Mouse (Mus musculus): ENCODE data around the gene Sqstm1.

The Sqstm1 gene

DNA sequence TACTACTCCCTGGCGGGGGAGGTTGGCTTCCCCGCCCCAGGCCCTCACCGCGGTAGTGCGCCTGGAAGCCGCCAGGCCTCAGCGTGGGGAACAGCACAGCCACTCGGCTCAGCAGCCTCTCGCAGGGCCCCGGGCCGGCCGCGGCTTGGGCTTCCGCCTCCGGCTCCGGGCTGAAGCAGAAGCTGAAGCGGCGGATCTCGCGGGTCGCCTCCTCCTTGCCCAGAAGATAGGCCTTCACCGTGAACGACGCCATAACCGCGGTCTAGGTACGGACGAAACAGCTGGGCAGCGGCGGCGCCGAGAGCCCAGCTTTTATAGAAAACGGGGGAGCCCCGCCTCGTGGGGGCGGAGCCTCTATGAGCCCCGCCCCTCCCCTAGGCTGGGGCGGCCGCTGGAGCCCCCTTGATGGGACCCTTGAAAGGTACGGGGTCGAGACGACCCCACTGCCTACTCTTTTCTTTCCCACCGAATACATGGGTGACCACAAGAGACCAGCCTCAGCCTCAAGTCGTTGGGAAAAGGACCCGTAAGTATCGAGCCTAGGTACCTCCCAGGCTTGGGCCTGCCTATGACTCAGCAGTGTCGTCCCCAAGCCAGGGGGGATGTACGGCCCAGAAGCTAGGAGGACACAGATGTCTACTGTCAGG is at the start of gene Sqstm1, which contains the start of gene Mgat4b:
Sqstm1 (minus strand) TSS at position 323 of the 647 bp plus-strand sequence.
Mgat4b (plus strand) TSS at position 386 of the 647 bp plus-strand sequence.
- DNase-seq (ENCODE audit: low spot score), result peak; percentile 84

DNA sequence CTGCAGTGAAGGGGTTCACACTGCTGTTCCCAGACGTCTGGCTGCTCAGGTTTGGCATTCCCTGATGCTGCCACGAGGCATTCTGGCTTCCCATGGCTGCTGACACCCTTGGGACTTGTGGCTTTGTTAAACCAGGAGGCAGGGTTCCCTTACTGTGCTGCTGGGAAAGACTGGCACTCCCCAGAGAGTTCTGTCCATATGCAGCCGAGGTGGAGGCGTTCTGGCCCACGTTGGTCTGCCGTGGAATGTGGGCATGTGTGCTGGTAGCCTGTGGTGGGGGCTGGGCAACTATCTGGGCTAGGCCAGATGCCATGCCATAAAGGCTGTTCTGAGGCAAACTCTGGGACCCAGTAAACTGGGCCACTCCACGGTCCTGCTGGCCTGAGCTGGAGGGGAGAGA is 47.7 kb upstream of the Sqstm1 start:
- DNase-seq (ENCODE audit: low spot score), result no peak

DNA sequence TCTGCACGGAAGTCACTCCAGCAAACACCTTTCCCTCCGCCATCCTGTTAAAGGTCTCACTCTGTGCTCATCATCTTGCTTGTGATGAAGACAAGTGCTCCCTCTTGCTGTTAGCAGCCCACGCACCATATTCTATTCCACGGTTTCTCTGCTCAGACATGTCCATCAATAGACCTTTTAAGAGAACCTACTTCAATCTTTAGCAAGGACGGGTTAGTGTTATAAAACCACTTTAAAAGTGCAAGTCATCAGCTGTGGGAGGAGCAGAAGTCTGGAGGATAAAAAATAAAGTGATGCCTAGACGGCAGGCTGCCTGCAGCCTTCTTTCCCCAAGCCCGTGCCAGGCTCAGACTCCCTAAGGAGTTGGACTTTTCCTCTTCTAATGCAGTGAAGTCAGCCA is 46.0 kb upstream of the Sqstm1 start:
- DNase-seq (ENCODE audit: low spot score), result no peak

DNA sequence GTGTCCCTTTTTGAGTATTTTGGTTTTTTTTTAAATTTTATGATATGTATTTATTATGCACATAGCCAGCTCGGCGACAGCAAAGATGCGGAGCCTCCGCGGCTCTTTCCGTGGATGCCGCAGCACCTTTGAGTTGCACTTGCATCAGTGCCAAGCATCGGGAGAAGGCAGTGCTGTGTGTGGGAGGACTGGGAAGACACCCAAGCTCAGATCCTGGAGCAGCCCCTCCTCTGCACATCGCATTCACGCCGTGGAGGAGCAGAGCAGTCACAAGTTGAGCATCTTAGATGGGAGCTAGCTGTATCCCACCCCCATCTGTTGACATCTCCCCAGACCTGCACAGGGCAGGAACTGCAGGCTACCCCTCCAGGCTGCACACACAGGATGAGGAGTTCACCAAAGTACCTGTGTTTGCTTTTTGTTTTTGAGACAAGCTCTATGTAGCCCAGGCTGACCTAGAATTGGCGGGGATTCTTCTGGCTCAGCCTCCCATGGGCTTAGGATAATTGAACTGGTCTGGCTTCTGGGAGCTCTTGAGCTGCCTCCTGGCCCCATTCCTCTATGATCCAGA is 43.5 kb upstream of the Sqstm1 start:
- DNase-seq (ENCODE audit: low spot score), result peak; percentile 31

DNA sequence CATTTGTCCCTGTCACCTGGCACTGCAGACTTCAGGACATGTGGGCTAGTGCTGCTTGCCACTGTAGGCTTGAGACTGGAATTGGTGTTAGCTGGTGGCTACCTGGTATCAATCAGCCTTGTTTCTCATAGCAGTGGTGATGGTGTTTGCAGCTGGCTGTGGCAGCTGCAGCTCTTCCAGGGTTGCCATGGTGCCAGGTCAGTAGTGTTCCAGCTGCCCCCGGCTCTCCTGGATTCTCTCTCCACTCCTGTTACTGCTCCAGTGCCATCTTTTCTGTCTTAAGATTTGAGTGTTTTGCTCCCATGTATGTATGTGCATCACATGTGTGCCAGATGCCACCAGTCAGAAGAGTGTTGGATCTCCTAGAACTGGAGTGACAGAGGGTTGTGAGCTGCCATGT is 42.8 kb upstream of the Sqstm1 start:
- DNase-seq (ENCODE audit: low spot score), result no peak

DNA sequence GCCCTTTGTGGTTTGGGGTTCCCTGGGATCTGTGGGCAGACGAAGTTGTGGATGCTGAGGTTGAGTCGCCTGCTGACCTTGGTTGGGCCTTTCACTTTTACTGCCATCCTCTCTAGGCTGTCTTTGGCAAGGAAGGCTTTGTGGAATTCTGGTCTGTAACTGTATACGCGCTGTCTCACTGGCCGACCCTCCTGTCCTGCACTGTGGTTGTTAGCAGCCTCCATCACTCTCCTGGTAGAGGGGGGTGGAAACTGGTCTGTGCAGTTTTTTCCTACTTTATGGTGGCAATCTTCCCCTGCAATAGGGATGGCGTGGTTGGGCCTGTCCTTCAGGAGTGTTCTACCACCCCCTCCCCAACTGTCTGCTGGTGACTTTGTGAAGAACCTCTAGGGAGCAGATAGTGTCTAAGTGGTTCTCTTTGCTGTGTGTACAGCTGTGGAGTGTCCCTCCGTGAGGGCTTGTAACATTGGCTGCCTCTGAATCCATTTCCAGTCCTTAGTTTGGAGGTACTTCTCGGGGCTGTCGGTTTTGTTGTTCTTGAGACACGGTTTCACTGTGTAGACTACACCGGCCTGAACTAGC is 42.1 kb upstream of the Sqstm1 start:
- no peak for DNase-seq (ENCODE audit: low spot score)

DNA sequence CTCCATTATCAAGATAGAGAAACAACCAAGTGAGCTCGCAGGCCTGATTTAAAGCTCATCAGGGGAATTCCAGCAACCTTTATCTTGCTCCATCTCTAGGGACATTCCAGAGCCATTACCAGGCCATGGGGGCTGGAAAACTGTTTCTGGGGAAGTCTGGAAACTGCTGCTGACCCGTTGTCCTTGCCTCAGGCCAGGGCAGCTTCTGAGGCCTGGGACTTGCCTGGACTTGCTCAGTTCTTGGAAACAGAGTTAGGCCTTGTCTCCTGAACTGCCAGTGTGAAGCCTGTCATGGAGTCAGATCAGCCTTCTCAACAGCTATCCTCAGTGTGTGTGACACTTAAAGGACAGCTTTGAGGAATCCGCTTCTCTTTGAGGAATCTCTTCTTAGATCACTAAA is 41.5 kb upstream of the Sqstm1 start:
- DNase-seq (ENCODE audit: low spot score), result peak; percentile 58

DNA sequence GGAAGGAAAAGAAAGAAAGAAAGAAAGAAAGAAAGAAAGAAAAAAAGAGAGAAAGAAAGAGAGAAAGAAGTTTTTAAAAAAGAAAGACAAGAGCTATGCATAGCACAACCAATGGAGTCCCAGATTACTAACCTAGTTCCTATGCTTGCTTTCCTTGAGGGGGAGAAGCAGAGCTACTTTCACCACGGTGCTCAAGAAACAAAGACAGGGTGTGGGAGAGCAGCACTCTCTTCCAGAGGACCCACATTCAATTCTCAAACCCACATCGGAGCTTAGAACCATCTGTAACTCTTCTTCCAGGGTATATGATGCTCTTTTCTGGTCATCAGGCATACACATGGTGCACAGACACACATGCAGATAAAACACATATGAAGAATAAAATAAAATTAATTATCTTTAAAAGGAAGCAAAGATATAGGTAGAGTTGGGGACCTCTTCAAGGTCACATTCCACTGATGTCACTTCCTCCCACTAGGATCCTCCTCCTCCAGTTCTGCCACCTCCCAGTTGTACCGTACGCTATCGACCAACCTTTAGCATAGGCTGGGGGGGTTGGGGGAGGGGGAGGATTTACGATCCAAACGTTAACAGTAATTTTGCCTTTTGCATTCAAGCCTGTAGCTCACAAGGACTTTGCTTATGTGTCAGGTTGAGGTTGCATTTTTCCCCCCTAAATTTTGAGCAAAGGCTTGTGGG is 38.0 kb upstream of the Sqstm1 start:
- DNase-seq (ENCODE audit: low spot score), result no peak

DNA sequence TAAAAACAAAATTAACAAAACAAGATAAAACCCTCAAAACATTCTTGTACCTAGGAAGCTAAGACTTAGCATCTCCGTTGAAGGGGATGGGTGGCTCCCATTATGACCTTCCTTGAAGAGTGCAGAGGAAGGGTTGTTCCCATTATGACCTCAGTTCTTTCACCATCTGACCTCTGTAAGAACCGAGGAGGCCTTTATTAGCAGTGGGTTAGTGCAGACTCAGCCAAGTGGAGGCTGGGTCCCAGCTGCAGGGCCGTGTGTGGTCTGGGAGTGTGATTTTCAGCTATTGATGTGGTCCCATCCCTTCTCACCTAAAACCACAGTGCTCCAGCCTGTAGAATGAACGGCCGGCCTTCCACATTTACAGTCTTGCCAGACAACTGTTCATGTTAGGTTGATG is 34.6 kb upstream of the Sqstm1 start:
- no peak for DNase-seq (ENCODE audit: low spot score)

DNA sequence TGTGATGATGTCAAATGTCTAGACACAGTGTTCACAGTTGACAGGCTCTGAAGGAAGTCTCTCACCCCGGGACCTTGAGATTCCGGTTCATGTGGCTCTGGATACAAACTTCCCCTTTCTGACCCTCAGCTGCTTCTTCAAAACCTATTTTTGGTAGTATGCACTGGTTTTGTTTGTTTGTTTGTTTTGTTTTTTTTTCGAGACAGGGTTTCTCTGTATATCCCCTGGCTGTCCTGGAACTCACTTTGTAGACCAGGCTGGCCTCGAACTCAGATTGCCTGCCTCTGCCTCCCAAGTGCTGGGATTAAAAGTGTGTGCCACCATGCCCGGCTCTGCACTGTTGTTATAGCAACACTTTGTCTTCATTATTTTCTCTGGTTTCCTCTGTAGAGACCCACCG is 33.3 kb upstream of the Sqstm1 start:
- DNase-seq (ENCODE audit: low spot score), result no peak

DNA sequence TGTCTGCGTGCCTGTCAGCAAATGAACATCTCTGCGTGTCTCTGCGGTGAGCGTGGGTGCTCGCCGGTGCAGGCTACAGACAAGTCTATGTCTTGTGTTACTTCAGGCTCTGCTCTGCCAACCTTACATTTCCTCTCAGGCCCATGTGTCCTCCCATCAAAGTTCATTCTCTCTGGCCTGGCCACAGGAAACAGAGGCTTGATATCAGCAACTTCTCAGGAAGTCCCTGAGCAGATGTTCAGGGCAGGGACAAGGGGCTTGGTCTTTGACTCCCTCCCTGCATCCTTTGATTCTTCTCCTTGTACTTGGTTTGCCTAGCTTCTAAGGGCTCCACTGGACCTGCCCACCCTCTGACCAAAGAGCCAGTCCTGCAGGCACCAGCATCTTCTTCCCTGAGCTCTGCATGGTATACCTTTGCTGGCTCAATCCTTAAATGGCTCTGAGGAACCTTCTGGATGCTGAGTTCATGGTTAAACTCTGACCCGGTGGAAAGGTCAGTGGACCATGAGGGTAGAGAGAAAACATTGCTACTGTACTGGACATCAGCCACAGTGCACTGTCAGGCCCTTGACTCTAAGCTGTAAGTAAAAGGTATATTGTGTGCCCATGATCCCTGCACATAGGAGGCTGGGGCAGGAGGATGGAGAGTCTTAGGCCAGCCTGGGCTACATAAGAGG is 29.7 kb upstream of the Sqstm1 start:
- no peak for DNase-seq (ENCODE audit: low spot score)

DNA sequence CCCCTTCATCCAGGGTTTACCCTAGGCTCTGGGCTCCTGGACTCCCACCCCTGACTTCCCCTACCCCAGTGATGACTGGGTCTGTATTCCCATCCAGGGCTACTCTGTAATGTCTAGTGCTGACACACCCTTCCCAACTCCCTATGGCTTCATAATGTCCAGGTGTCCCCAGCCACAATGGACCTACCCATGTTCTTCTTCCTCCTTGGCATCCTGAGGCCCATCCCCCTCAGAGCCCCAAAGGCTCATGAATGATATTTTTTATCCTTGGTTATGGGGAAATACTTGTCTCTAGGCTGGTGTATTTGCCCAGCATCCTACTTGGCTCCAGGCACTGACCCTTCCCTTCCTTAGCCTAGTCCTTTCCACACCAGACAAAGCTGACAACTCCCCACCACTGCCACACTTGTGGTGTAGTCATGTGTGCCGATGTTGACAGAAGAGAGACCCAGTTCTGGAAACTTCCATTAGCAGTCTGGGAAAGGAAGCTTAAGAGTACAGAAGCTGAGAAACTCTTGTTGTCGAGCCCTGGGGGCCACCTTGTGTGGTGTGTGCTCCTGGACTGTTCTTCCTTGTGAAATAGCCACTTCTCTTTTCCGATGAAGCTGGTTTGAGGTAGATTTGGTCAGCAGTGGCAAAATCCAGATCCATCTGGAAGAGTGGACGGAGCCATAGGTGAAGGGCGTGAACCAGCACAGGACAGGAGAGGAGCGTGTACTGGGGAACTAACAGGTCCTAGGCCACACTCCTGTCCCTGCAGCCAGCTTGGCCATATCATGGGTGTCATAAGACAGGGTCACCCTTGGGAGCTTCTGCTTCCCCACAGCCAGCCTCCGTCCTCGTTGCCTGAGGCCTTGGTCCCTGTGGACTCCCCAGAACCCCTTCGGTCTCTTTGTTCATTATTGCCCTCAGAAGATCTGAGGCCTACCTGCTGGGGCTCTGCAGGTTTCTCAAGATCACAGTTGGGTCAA is 28.5 kb upstream of the Sqstm1 start:
- no peak for DNase-seq (ENCODE audit: low spot score)

DNA sequence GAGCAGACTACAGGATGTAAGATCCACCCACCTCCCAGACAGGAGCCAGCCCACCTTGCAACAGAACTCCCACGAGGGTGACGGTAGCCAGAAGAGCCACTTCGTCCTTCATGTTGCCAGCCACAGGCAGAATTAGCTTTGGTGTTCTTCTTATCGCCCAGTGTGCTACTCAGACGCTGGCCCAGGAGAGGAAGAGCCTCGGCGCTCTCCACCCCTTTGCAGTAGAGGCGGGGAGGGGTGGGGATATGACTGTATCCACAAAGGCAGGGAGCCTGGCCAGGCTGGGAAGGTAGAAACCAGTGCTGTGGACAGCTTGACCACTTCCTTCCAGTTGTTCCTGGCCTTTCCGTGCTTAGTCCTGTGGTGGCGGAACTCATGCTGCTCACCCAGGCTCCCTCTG is 27.7 kb upstream of the Sqstm1 start, which contains the start of gene Ltc4s:
Ltc4s (minus strand) TSS at position 293 of the 400 bp plus-strand sequence.
- DNase-seq (ENCODE audit: low spot score), result no peak

DNA sequence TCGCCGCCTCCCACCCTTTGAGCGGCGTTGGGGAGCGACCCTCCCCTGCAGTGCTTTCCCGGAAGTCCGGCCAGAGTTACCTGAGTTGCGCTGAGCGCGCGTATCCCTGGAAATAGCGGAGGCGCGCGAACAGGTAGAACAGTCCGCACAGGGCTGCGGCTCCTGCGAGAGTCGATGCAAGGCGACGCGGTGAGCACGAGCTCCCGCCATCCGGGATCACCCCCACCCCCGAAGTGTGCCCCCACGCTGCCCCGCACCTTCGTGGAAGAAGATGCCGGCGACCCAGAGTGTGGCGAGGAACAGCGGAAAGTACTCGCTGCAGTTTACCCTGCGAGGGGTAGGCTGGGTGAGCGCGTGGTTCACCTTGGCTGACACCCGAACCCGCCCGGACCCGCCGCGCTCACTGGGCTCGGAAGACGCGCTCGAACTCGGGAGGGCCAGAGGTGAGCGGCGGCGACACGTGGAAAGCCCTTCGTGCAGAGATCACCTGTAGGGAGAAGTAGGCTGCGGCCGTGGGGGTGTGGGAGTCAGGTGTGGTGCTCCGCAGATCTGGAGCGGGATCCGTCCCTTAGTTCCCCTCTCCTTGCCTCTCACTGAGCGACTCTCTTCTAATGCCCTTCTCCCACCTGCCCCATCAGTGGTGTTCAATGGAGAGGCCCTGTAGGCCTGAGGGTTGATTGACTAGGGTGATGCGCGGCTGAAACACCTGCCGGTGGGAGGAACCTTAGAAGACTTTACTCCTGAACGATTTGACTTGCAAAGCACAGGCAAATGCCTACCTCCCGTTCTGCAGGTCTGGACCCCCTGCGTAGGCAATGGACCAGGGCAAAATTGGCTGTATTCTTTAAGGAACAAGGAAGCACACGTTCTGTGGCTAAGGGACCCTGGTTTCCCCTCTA is 26.6 kb upstream of the Sqstm1 start:
- peak; percentile 29 for DNase-seq (ENCODE audit: low spot score)

DNA sequence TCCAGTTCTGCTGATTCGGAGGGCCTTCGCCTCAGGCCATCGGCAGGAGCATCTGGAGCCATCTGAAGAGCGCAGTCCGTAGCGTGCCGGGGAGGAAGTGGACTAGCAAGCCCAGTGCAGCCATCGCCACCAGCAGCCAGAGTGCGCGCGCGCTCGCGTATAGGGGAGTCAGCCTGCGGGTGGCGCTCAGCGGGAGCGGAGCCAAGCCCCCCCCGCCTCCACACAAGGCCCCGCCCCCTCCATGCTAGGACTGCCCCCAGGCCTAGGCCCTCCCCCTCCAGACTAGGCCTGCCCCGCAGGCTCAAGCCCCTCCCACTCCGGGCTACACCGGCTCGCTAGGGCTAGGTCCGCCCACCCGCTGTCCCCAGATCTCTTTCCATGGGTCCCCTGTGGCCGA is 25.9 kb upstream of the Sqstm1 start:
- DNase-seq (ENCODE audit: low spot score), result peak; percentile 90

DNA sequence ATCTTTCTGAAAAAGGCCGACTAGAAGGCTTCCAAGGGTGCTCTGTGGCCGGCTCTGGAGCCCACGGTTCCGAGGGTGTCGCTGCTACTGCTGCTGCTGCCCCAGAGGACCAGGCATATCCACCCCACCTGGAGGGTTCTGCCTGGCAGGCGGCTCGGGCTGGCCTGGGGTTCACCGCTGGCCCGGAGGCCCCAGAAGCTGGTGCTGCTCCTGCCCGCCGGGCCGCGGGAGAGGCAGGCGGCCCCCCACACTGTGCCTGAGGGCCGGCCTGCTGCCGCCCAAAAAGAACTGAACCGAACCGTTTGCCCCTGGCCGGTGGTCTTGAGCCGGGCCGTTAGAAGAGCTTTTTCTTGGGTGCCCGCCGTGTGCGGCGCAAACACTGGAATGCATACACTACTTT is 24.0 kb upstream of the Sqstm1 start:
- no peak for DNase-seq (ENCODE audit: low spot score)

DNA sequence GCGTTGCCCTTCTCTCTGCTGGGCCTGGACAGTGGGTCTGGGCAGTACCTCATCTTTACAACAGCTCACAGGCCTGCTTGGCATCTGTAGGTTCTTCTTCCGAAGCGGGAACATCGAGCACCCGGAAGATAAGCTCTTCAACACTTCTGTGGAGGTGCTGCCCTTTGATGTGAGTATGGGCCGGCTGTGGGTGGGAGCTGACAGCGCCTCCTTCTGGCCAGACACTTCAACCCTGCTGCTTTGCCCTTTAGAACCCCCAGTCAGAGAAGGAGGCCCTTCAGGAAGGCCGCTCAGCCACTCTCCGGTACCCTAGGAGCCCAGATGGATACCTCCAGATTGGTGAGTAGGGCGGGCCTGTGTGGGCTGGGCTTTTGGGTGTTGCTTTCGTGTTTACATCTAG is 23.4 kb upstream of the Sqstm1 start:
- no peak for DNase-seq (ENCODE audit: low spot score)

DNA sequence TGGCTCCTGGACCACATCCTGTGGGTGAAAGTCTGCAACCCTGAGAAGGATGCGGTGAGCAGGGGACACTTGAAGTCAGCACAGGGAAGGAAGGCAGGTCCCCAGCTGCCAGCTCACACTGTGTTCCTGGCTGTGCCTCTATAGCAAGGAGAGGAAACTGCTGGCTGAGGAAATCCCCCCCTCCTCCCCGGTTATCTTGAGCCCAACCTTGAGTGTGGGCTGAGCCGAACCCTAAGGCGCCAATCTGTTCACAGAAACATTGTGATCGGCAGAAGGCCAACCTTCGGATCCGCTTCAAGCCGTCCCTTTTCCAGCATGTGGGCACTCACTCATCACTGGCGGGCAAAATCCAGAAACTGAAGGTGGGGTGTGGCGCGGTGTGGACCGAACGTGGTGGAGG is 22.4 kb upstream of the Sqstm1 start:
- no peak for DNase-seq (ENCODE audit: low spot score)

DNA sequence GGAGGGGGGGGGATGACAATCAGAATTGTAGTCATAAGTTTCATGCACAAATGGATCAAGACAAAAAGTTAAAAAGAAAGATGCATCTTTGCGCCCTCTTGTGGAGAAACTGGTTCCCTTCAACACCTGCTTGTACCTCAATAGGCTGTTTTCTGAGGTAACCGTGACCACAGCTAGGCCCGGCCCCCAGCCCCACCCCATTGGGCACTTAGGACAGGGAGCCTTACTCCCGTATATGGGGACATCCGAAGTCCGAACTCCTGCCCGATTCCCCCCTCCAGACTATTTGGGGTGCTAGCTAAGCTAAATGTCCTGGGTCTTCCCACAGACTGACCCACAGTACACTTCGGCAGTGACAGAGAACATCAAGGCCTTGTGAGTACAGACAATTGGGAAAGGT is 20.8 kb upstream of the Sqstm1 start:
- DNase-seq (ENCODE audit: low spot score), result peak; percentile 68

Data from urinary bladder, postnatal 14 days (tissue).